Mouse (Mus musculus) myocyte (in vitro differentiated cells): ENCODE measurements around the gene Cacna2d3. TPM values are rescaled to one million over a fixed set of nuclear protein-coding genes. Genes with fewer than 3 reads are reported as not detected.

Experiments
- H3K27me3 ChIP-seq: one replicate; pipeline ENCODE4 v1.6.1; 2011; ENCODE audit not compliant: control insufficient read depth, insufficient read depth, insufficient read length
- H3K36me3 ChIP-seq: one replicate; pipeline ENCODE4 v1.6.1; 2011; ENCODE audit not compliant: control insufficient read depth, insufficient read depth
- H3K4me2 ChIP-seq: one replicate; pipeline ENCODE4 v1.6.1; 2011; ENCODE audit warnings: low read depth, control low read depth
- H3K4me3 ChIP-seq: one replicate; pipeline ENCODE4 v1.5.1; 2011; ENCODE audit warnings: mild to moderate bottlenecking, control low read depth, moderate library complexity
- H3K79me2 ChIP-seq: one replicate; pipeline ENCODE4 v1.6.1; 2011; ENCODE audit not compliant: control insufficient read depth, insufficient read depth
- H3ac ChIP-seq: one replicate; pipeline ENCODE4 v1.6.1; 2011; ENCODE audit not compliant: control insufficient read depth, insufficient read length
- CEBPB ChIP-seq: IDR thresholded peaks from 2 replicates; pipeline ENCODE4 v1.6.1; 2011; ENCODE audit warnings: mild to moderate bottlenecking, moderate library complexity; ENCODE audit not compliant: poor library complexity, insufficient read depth, severe bottlenecking
- E2F4 ChIP-seq: IDR thresholded peaks from one replicate; pipeline ENCODE4 v1.6.1; 2011; ENCODE audit warnings: mild to moderate bottlenecking, control low read depth, moderate library complexity; ENCODE audit not compliant: insufficient read depth
- MAX ChIP-seq: IDR thresholded peaks from one replicate; pipeline ENCODE4 v1.6.1; 2011; ENCODE audit warnings: low read depth, mild to moderate bottlenecking, control low read depth
- MYOD1 ChIP-seq, 3 experiments: IDR thresholded peaks; one replicate each; pipeline ENCODE4 v1.6.1; 2011; ENCODE audit warnings: control low read depth in 2 of 3, low read depth in 2 of 3, mild to moderate bottlenecking in 2 of 3, moderate library complexity in 1 of 3; ENCODE audit not compliant: insufficient read length in 2 of 3, control insufficient read depth in 1 of 3
- MYOG ChIP-seq, 3 experiments: IDR thresholded peaks; one replicate each; pipeline ENCODE4 v1.6.1; 2011; ENCODE audit warnings: control low read depth in 2 of 3, low read depth in 2 of 3, mild to moderate bottlenecking in 2 of 3; ENCODE audit not compliant: insufficient read length in 2 of 3, control insufficient read depth in 1 of 3, insufficient read depth in 1 of 3
- POLR2A ChIP-seq: IDR thresholded peaks from one replicate; pipeline ENCODE4 v1.6.1; 2011; ENCODE audit warnings: low read depth, mild to moderate bottlenecking, control low read depth, moderate library complexity; ENCODE audit not compliant: insufficient read length
- POLR2AphosphoS2 ChIP-seq: IDR thresholded peaks from one replicate; pipeline ENCODE4 v1.6.1; 2011; ENCODE audit warnings: low read depth, control low read depth; ENCODE audit not compliant: insufficient read length
- REST ChIP-seq: IDR thresholded peaks from one replicate; pipeline ENCODE4 v1.6.1; 2011; ENCODE audit warnings: mild to moderate bottlenecking, control low read depth, moderate library complexity; ENCODE audit not compliant: insufficient read depth, insufficient read length
- SRF ChIP-seq: IDR thresholded peaks from one replicate; pipeline ENCODE4 v1.6.1; 2011; ENCODE audit warnings: low read depth; ENCODE audit not compliant: control insufficient read depth, insufficient read length
- TCF12 ChIP-seq: IDR thresholded peaks from one replicate; pipeline ENCODE4 v1.6.1; 2011; ENCODE audit warnings: mild to moderate bottlenecking, control low read depth; ENCODE audit not compliant: poor library complexity, insufficient read depth, severe bottlenecking
- TCF3 ChIP-seq: IDR thresholded peaks from one replicate; pipeline ENCODE4 v1.6.1; 2011; ENCODE audit warnings: low read depth, control low read depth; ENCODE audit not compliant: insufficient read length
- USF1 ChIP-seq: IDR thresholded peaks from one replicate; pipeline ENCODE4 v1.6.1; 2011; ENCODE audit warnings: low read depth, mild to moderate bottlenecking, control low read depth, moderate library complexity
- polyA plus RNA-seq: library from polyadenylated mRNA; unstranded; fragments of >200 nt; fragmentation: generic; extraction: Trizol; gene quantifications from one replicate; pipeline ENCODE4 v1.2.1, GENCODE M21; 2012; ENCODE audit warnings: missing spikeins

Cacna2d3 gene
- polyA plus RNA-seq, 1 experiment, result 0.10 TPM

DNA sequence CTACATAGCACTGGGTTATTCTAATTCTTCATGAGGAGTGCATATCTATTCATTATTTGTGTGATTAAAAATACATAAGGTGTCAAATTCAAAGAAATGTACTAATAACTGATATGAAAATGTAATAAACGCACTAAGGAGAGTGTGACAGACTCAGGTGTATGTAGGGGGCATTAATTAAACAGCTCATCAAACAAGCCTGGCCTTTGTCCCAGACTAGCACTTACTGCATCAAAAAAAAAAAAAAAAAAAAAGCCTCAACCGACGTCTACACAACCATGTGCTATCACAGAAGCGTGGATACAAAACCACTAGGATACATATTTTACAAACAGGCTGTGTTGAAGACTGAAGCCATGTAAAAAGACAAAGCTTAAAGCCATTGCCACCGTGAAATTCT is 169.2 kb downstream of the Cacna2d3 start:
- Histone ChIP-seq H3K36me3 (no peaks in the 10 kb centered on the region), H3K79me2 (no peaks in the 10 kb centered on the region), H3K4me2 (no peak overlapping the region), H3K4me3 (no peak overlapping the region), H3K27me3 (no peaks in the 10 kb centered on the region), H3ac (no peak overlapping the region)
- no peak for TF ChIP-seq MYOG (IDR thresholded peaks at IDR 0.05; ENCODE audit: control insufficient read depth in 1 of 3, insufficient read depth in 1 of 3, insufficient read length in 2 of 3, low read depth in 2 of 3)
- TF ChIP-seq REST, result no peak
- no peak for TF ChIP-seq POLR2A
- no peak for TF ChIP-seq CEBPB
- TF ChIP-seq TCF3, result no peak
- TF ChIP-seq USF1, result no peak
- TF ChIP-seq E2F4, result no peak
- TF ChIP-seq MAX, result no peak
- no peak for TF ChIP-seq MYOD1 (IDR thresholded peaks at IDR 0.05; ENCODE audit: control insufficient read depth in 1 of 3, insufficient read length in 2 of 3, low read depth in 2 of 3)
- TF ChIP-seq POLR2AphosphoS2, result no peak
- TF ChIP-seq SRF, result no peak
- TF ChIP-seq TCF12, result no peak

DNA sequence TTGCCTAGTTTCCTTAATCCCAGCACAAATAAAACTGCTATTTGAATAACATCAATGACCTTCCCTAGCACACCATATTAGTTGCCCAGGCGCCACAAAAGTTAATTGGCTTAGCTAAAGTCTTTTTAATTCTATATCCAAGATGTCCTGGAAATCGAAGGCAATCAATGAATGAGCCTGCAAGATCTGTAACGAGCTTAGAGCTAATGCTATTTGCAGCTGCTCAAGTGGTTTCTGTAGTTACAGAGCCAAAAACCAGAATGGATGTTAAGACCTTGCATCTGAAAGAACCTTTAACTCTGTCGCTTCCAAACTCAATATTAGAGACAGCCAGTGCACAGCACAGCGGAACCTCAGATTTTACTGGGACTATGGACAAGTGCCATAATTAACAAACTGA is 173.0 kb downstream of the Cacna2d3 start:
- H3K79me2 ChIP-seq, result no peaks in the 10 kb centered on the region
- no peak for TF ChIP-seq E2F4
- no peak for TF ChIP-seq MYOD1 (IDR thresholded peaks at IDR 0.05; ENCODE audit: control insufficient read depth in 1 of 3, insufficient read length in 2 of 3, low read depth in 2 of 3)
- TF ChIP-seq MYOG (IDR thresholded peaks at IDR 0.05; ENCODE audit: control insufficient read depth in 1 of 3, insufficient read depth in 1 of 3, insufficient read length in 2 of 3, low read depth in 2 of 3), result no peak
- no peak for TF ChIP-seq USF1
- no peak for TF ChIP-seq CEBPB
- no peak for TF ChIP-seq POLR2A
- no peak for TF ChIP-seq TCF12
- no peak for TF ChIP-seq SRF
- TF ChIP-seq MAX, result no peak
- no peak for TF ChIP-seq REST
- H3K27me3 ChIP-seq, result no peaks in the 10 kb centered on the region
- no peaks in the 10 kb centered on the region for H3K36me3 ChIP-seq
- H3ac ChIP-seq, result no peak overlapping the region
- no peak overlapping the region for H3K4me3 ChIP-seq
- H3K4me2 ChIP-seq, result no peak overlapping the region

DNA sequence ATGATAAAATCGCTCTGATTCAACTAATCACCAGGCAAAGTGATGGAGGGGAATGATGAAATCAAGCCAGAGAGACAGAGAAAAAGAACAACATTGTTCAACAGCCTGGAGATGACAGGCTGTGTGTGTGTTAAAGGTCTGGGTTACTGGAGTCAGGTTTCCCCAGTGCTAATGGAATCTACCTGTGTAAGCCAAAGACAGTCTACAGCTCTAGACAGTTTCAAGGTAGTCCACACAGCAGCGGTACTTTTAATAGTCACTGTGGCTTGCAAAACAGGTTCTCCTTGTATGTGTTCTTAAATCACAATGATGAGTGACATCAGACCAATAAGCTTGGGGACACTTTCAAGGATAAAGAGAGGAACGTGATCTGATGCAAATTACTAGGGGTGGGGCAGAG is 191.1 kb downstream of the Cacna2d3 start:
- Histone ChIP-seq H3K4me2 (no peak overlapping the region), H3K27me3 (no peaks in the 10 kb centered on the region), H3ac (no peak overlapping the region), H3K36me3 (no peaks in the 10 kb centered on the region), H3K4me3 (no peak overlapping the region), H3K79me2 (no peaks in the 10 kb centered on the region)
- no peak for TF ChIP-seq E2F4
- TF ChIP-seq CEBPB, result no peak
- no peak for TF ChIP-seq USF1
- TF ChIP-seq MYOG (IDR thresholded peaks at IDR 0.05; ENCODE audit: control insufficient read depth in 1 of 3, insufficient read depth in 1 of 3, insufficient read length in 2 of 3, low read depth in 2 of 3), result no peak
- TF ChIP-seq MAX, result no peak
- TF ChIP-seq SRF, result no peak
- TF ChIP-seq REST, result no peak

DNA sequence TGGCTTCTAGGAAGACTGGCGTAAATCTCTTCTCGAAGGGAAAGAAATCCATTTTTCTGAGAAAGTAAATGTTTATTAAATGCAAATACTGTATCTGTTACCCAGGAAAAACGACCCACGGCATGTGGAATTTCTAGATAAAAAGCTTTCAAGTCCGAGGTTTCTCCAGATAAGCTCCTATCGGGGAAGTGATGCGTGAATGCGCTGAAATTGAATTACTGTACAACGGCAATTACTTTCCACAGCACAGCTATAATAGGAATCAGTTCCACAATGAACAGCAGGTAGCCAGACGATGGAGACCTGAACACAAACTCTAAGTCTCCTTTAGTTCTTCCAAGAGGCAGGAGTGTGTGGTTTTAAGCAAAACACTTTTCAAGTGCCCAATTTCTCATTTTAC is 193.0 kb downstream of the Cacna2d3 start:
- no peak overlapping the region for H3ac ChIP-seq
- no peak overlapping the region for H3K4me3 ChIP-seq
- H3K27me3 ChIP-seq, result no peaks in the 10 kb centered on the region
- no peaks in the 10 kb centered on the region for H3K36me3 ChIP-seq
- H3K4me2 ChIP-seq, result no peak overlapping the region
- TF ChIP-seq MYOG (IDR thresholded peaks at IDR 0.05; ENCODE audit: control insufficient read depth in 1 of 3, insufficient read depth in 1 of 3, insufficient read length in 2 of 3, low read depth in 2 of 3), result no peak
- no peak for TF ChIP-seq USF1
- no peak for TF ChIP-seq E2F4
- no peak for TF ChIP-seq SRF
- TF ChIP-seq POLR2AphosphoS2, result no peak
- no peak for TF ChIP-seq POLR2A
- TF ChIP-seq MYOD1 (IDR thresholded peaks at IDR 0.05; ENCODE audit: control insufficient read depth in 1 of 3, insufficient read length in 2 of 3, low read depth in 2 of 3), result no peak
- TF ChIP-seq REST, result no peak
- TF ChIP-seq CEBPB, result no peak
- TF ChIP-seq TCF3, result no peak
- TF ChIP-seq MAX, result no peak
- TF ChIP-seq TCF12, result no peak
- H3K79me2 ChIP-seq, result no peaks in the 10 kb centered on the region
